Mouse (Mus musculus): ENCODE results near the gene Cd244a. TPM values are rescaled to one million over a fixed set of nuclear protein-coding genes. Genes with fewer than 3 reads are reported as not detected.

The Cd244a gene
- polyA plus RNA-seq, 1 experiment from 2014 or later = 0.48 TPM

GRCm38 (mm10) chr1:171584584-171584983, 25.6 kb downstream of the Cd244a start:
- H3K4me1 ChIP-seq (replicated peaks) = no peaks in the 10 kb centered on the region
- no peak overlapping the region for H3K4me3 ChIP-seq (replicated peaks)
- no peaks in the 10 kb centered on the region for H3K9me3 ChIP-seq
- H3K27ac ChIP-seq = no peak overlapping the region
- H3K27me3 ChIP-seq (replicated peaks) = no peaks in the 10 kb centered on the region
- 80% methylated on average over 2 of the region's 2 CpGs for WGBS
- no peaks in the 10 kb centered on the region for H3K36me3 ChIP-seq
- no peak overlapping the region for H3K4me2 ChIP-seq (replicated peaks)
- ATAC-seq = no peak
- no peak overlapping the region for H3K9ac ChIP-seq

- 83% methylated on average over 3 of the region's 3 CpGs for WGBS
- Histone ChIP-seq H3K27ac (no peak overlapping the region), H3K36me3 (no peaks in the 10 kb centered on the region), H3K9ac (no peak overlapping the region), H3K9me3 (no peaks in the 10 kb centered on the region), H3K4me2 (replicated peaks) (no peak overlapping the region), H3K4me1 (replicated peaks) (no peaks in the 10 kb centered on the region), H3K4me3 (replicated peaks) (no peak overlapping the region), H3K27me3 (replicated peaks) (no peaks in the 10 kb centered on the region; the same call in 1 of the 2 replicates)
- ATAC-seq = no peak
These were observed 45.7 kb downstream of the Cd244a start for GRCm38 (mm10) chr1:171604686-171605085.

GRCm38 (mm10) chr1:171606656-171607055, 47.7 kb downstream of the Cd244a start:
- no peaks in the 10 kb centered on the region for H3K27me3 ChIP-seq (replicated peaks)
- H3K36me3 ChIP-seq = no peaks in the 10 kb centered on the region
- H3K4me3 ChIP-seq (replicated peaks) = no peak overlapping the region
- H3K27ac ChIP-seq = no peak overlapping the region
- H3K4me1 ChIP-seq (replicated peaks) = no peaks in the 10 kb centered on the region
- no peaks in the 10 kb centered on the region for H3K9me3 ChIP-seq
- 64% methylated on average over 3 of the region's 3 CpGs for WGBS
- H3K9ac ChIP-seq = no peak overlapping the region
- no peak overlapping the region for H3K4me2 ChIP-seq (replicated peaks)
- ATAC-seq = no peak

GRCm38 (mm10) chr1:171607176-171607575, 48.2 kb downstream of the Cd244a start, which contains the start of gene Ly9:
TSS of gene Ly9 (minus strand) at chr1:171607410.
- Histone ChIP-seq H3K4me1 (replicated peaks) (no peaks in the 10 kb centered on the region), H3K27me3 (replicated peaks) (no peaks in the 10 kb centered on the region), H3K36me3 (no peaks in the 10 kb centered on the region), H3K4me2 (replicated peaks) (no peak within 1 kb of the TSS), H3K9me3 (no peaks in the 10 kb centered on the region), H3K9ac (no peak within 1 kb of the TSS), H3K4me3 (replicated peaks) (no peak within 1 kb of the TSS), H3K27ac (no peak within 1 kb of the TSS)
- WGBS = 76% methylated on average over 9 of the region's 9 CpGs
- no peak for ATAC-seq

GRCm38 (mm10) chr1:171610026-171610425, 51.0 kb downstream of the Cd244a start:
- Histone ChIP-seq H3K9ac (no peak overlapping the region), H3K27ac (no peak overlapping the region), H3K36me3 (no peaks in the 10 kb centered on the region), H3K4me2 (replicated peaks) (no peak overlapping the region), H3K4me3 (replicated peaks) (no peak overlapping the region), H3K27me3 (replicated peaks) (no peaks in the 10 kb centered on the region), H3K9me3 (no peaks in the 10 kb centered on the region), H3K4me1 (replicated peaks) (no peaks in the 10 kb centered on the region)
- ATAC-seq = no peak
- 88% methylated on average over 2 of the region's 2 CpGs for WGBS

- WGBS = 43% methylated on average over 1 of the region's 1 CpGs
- Histone ChIP-seq H3K27ac (no peak overlapping the region), H3K4me2 (replicated peaks) (no peak overlapping the region), H3K4me3 (replicated peaks) (no peak overlapping the region), H3K9me3 (no peaks in the 10 kb centered on the region), H3K9ac (no peak overlapping the region), H3K27me3 (replicated peaks) (no peaks in the 10 kb centered on the region), H3K36me3 (no peaks in the 10 kb centered on the region), H3K4me1 (replicated peaks) (no peaks in the 10 kb centered on the region)
- ATAC-seq = no peak
These were observed 51.8 kb downstream of the Cd244a start for GRCm38 (mm10) chr1:171610781-171611180.

- no peak overlapping the region for H3K4me3 ChIP-seq (replicated peaks)
- no peak overlapping the region for H3K4me2 ChIP-seq (replicated peaks)
- WGBS = 42% methylated on average over 2 of the region's 2 CpGs
- no peak overlapping the region for H3K9ac ChIP-seq
- no peaks in the 10 kb centered on the region for H3K9me3 ChIP-seq
- ATAC-seq = no peak
- H3K27ac ChIP-seq = no peak overlapping the region
- H3K36me3 ChIP-seq = no peaks in the 10 kb centered on the region
- no peaks in the 10 kb centered on the region for H3K27me3 ChIP-seq (replicated peaks)
- no peaks in the 10 kb centered on the region for H3K4me1 ChIP-seq (replicated peaks)
These were observed 55.0 kb downstream of the Cd244a start for GRCm38 (mm10) chr1:171613962-171614361.

GRCm38 (mm10) chr1:171616881-171617515, 58.0 kb downstream of the Cd244a start:
- Histone ChIP-seq H3K36me3 (no peaks in the 10 kb centered on the region), H3K27ac (no peak overlapping the region), H3K9me3 (no peaks in the 10 kb centered on the region), H3K27me3 (replicated peaks) (no peaks in the 10 kb centered on the region), H3K4me3 (replicated peaks) (no peak overlapping the region), H3K4me2 (replicated peaks) (no peak overlapping the region), H3K4me1 (replicated peaks) (no peaks in the 10 kb centered on the region), H3K9ac (no peak overlapping the region)
- 78% methylated on average over 11 of the region's 11 CpGs for WGBS
- no peak for ATAC-seq

GRCm38 (mm10) chr1:171619001-171619400, 60.0 kb downstream of the Cd244a start:
- H3K9ac ChIP-seq = no peak overlapping the region
- H3K9me3 ChIP-seq = no peaks in the 10 kb centered on the region
- ATAC-seq = no peak
- H3K36me3 ChIP-seq = no peaks in the 10 kb centered on the region
- no peaks in the 10 kb centered on the region for H3K4me1 ChIP-seq (replicated peaks)
- H3K27ac ChIP-seq = no peak overlapping the region
- WGBS = 85% methylated on average over 8 of the region's 8 CpGs
- H3K27me3 ChIP-seq (replicated peaks) = no peaks in the 10 kb centered on the region
- H3K4me2 ChIP-seq (replicated peaks) = no peak overlapping the region
- H3K4me3 ChIP-seq (replicated peaks) = no peak overlapping the region

- H3K27ac ChIP-seq = no peak overlapping the region
- no peaks in the 10 kb centered on the region for H3K36me3 ChIP-seq
- 77% methylated on average over 3 of the region's 3 CpGs for WGBS
- H3K4me2 ChIP-seq (replicated peaks) = no peak overlapping the region
- no peak for ATAC-seq
- H3K27me3 ChIP-seq (replicated peaks) = no peaks in the 10 kb centered on the region
- H3K9ac ChIP-seq = no peak overlapping the region
- H3K4me3 ChIP-seq (replicated peaks) = no peak overlapping the region
- no peaks in the 10 kb centered on the region for H3K4me1 ChIP-seq (replicated peaks)
- H3K9me3 ChIP-seq = no peaks in the 10 kb centered on the region
These were observed 60.7 kb downstream of the Cd244a start for GRCm38 (mm10) chr1:171619645-171620044.

GRCm38 (mm10) chr1:171620091-171620490, 61.1 kb downstream of the Cd244a start:
- no peak for ATAC-seq
- Histone ChIP-seq H3K36me3 (no peaks in the 10 kb centered on the region), H3K4me1 (replicated peaks) (no peaks in the 10 kb centered on the region), H3K4me3 (replicated peaks) (no peak overlapping the region), H3K27ac (no peak overlapping the region), H3K4me2 (replicated peaks) (no peak overlapping the region), H3K9me3 (no peaks in the 10 kb centered on the region), H3K27me3 (replicated peaks) (no peaks in the 10 kb centered on the region), H3K9ac (no peak overlapping the region)
- 89% methylated on average over 6 of the region's 6 CpGs for WGBS

- no peak overlapping the region for H3K4me2 ChIP-seq (replicated peaks)
- no peak for ATAC-seq
- no peak overlapping the region for H3K4me3 ChIP-seq (replicated peaks)
- H3K4me1 ChIP-seq (replicated peaks) = no peaks in the 10 kb centered on the region
- H3K27me3 ChIP-seq (replicated peaks) = no peaks in the 10 kb centered on the region
- H3K36me3 ChIP-seq = no peaks in the 10 kb centered on the region
- H3K9me3 ChIP-seq = no peaks in the 10 kb centered on the region
- no peak overlapping the region for H3K27ac ChIP-seq
- WGBS = 80% methylated on average over 3 of the region's 3 CpGs
- H3K9ac ChIP-seq = no peak overlapping the region
These were observed 68.8 kb downstream of the Cd244a start for GRCm38 (mm10) chr1:171627801-171628200.

- Histone ChIP-seq H3K27me3 (replicated peaks) (no peaks in the 10 kb centered on the region), H3K4me1 (replicated peaks) (no peaks in the 10 kb centered on the region), H3K9me3 (no peaks in the 10 kb centered on the region), H3K27ac (no peak overlapping the region), H3K36me3 (no peaks in the 10 kb centered on the region), H3K4me3 (replicated peaks) (no peak overlapping the region), H3K4me2 (replicated peaks) (no peak overlapping the region), H3K9ac (no peak overlapping the region)
- no peak for ATAC-seq
- 64% methylated on average over 6 of the region's 6 CpGs for WGBS
These were observed 70.2 kb downstream of the Cd244a start for GRCm38 (mm10) chr1:171629168-171629567.

Measured in intestine, embryonic 15.5 days (tissue).